Mouse (Mus musculus) heart, adult 2 months (tissue): ENCODE results near the gene Tsr3.

Source experiments
- CTCF ChIP-seq: fragments of 200-600 bp; IDR thresholded peaks from 2 replicates; pipeline ENCODE4 v1.8.1; 2022; ENCODE audit warnings: antibody characterized with exemption, mild to moderate bottlenecking, moderate library complexity
- POLR2A ChIP-seq: fragments of 200-500 bp; IDR thresholded peaks from 2 replicates; pipeline ENCODE4 v1.6.1; 2011; ENCODE audit warnings: mild to moderate bottlenecking, low read depth, low read length, control low read depth; ENCODE audit not compliant: insufficient read depth

GRCm38 (mm10) chr17:25252643-25253042 is 12.7 kb downstream of the Tsr3 start:
- TF ChIP-seq POLR2A, result no peak
- no peak for TF ChIP-seq CTCF
